ENCODE assay signal across 10 mouse cellular contexts in the genomic region with DNA sequence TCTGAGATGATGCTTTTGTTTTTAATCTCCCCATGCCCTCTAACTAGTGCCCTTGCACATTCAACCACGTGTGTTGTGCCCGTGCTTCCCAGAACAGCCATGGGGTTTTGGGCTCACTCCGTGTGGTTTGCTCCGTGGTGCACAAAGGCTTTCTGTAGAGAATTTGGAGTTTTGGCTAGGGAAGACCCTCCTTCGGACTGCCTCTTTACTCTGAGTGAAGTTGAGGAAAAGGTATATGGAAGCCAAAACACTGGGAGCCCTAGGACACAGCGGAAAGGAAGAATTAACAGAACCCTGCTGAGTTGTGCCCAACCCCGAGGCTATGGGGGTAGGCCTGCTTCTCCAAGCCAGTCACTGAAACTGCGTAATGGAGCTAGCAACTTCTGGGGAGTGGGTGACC. TPM values are rescaled to one million over a fixed set of nuclear protein-coding genes. Genes with fewer than 3 reads are reported as not detected.
DNase-seq lines count a peak whose midpoint lies in the region; ATAC-seq and TF ChIP-seq lines count a peak whose summit lies in the region.
"Had no signal": no experiment of that assay in that cellular context is flagged by ENCODE, and none has a peak within 500 bp of the region (broad histone marks: within the 10 kb centered on the region; RNA-seq: fewer than 3 reads in every experiment).

No protein-coding gene starts in this region.

- no peak for TF ChIP-seq POLR2A in ES-Bruce4 (IDR thresholded peaks at IDR 0.05; ENCODE audit: insufficient read depth, low read length)

- no peak for TF ChIP-seq EP300 in ES-Bruce4 (IDR thresholded peaks at IDR 0.05; ENCODE audit: insufficient read depth, low read depth, low read length)

- H3K4me1 ChIP-seq in heart, embryonic 15.5 days (replicated peaks), result peaks cover 30% of the 10 kb centered on the region
- H3K4me1 ChIP-seq in E14TG2a.4 (replicated peaks; ENCODE audit: low read depth, low read length), result peaks cover 65% of the 10 kb centered on the region
- H3K4me1 ChIP-seq in ES-Bruce4 (ENCODE audit: control insufficient read depth, insufficient read depth, low read length), result peaks cover 4% of the 10 kb centered on the region
- peaks cover 17% of the 10 kb centered on the region for H3K4me1 ChIP-seq in limb, embryonic 12.5 days (replicated peaks)

- peak overlapping the region; percentile 56; the same call in 1 of the 2 replicates for H3K4me3 ChIP-seq in heart, embryonic 15.5 days
- H3K4me3 ChIP-seq in E14TG2a.4 (replicated peaks; ENCODE audit: low read length) (peak overlapping the region; percentile 82), ES-Bruce4 (ENCODE audit: low read depth, low read length) (no peak overlapping the region)
- H3K4me3 ChIP-seq in limb, embryonic 12.5 days (replicated peaks), result no peak overlapping the region

- TF ChIP-seq CTCF in E14TG2a.4 (conservative IDR thresholded peaks at IDR 0.05; ENCODE audit: low read length) (no peak), ES-Bruce4 (IDR thresholded peaks at IDR 0.05; ENCODE audit: low read depth, low read length) (no peak)

- 50% methylated on average over 8 of the region's 8 CpGs for WGBS in heart, embryonic 15.5 days
- 41% methylated on average over 8 of the region's 8 CpGs for WGBS in limb, embryonic 12.5 days

- H3K36me3 ChIP-seq in heart, embryonic 15.5 days, result no peaks in the 10 kb centered on the region
- H3K36me3 ChIP-seq in E14TG2a.4 (ENCODE audit: insufficient read depth, low read length) (no peaks in the 10 kb centered on the region), ES-Bruce4 (ENCODE audit: control insufficient read depth, insufficient read depth, low read length, poor library complexity, severe bottlenecking) (no peaks in the 10 kb centered on the region)
- H3K36me3 ChIP-seq in limb, embryonic 12.5 days, result no peaks in the 10 kb centered on the region
- H3K36me3 ChIP-seq: G1E; midbrain, embryonic 10.5 days had no signal

- intact Hi-C loops in heart, postnatal 14 days (cut with DNase I), result loop anchor here (2.0 kb wide), 1 partner anchor 18 kb away; no protein-coding TSS in a partner anchor

- H3K4me2 ChIP-seq in heart, embryonic 15.5 days, result peak overlapping the region; percentile 88; the same call in 1 of the 2 replicates
- H3K4me2 ChIP-seq in limb, embryonic 12.5 days, result peak overlapping the region; percentile 82

- no peaks in the 10 kb centered on the region for H3K9me3 ChIP-seq in heart, embryonic 15.5 days (replicated peaks)
- H3K9me3 ChIP-seq in E14TG2a.4 (ENCODE audit: low read length), result no peaks in the 10 kb centered on the region
- no peaks in the 10 kb centered on the region for H3K9me3 ChIP-seq in ES-Bruce4 (replicated peaks; ENCODE audit: control insufficient read depth, insufficient read depth, low read length, poor library complexity, severe bottlenecking)
- no peaks in the 10 kb centered on the region for H3K9me3 ChIP-seq in limb, embryonic 12.5 days
- H3K9me3 ChIP-seq: G1E; midbrain, embryonic 10.5 days had no signal

- H3K27me3 ChIP-seq in heart, embryonic 15.5 days, result no peaks in the 10 kb centered on the region
- H3K27me3 ChIP-seq in E14TG2a.4 (ENCODE audit: insufficient read depth, low read length), result no peaks in the 10 kb centered on the region
- H3K27me3 ChIP-seq in ES-Bruce4 (ENCODE audit: control insufficient read depth, insufficient read depth, low read length, poor library complexity, severe bottlenecking), result no peaks in the 10 kb centered on the region
- H3K27me3 ChIP-seq in limb, embryonic 12.5 days, result 0 out of 2 replicates have a peak, but pooled peaks cover 10% of the 10 kb centered on the region

- peak overlapping the region; percentile 51; the same call in 1 of the 2 replicates for H3K9ac ChIP-seq in heart, embryonic 15.5 days
- peak overlapping the region; percentile 72 for H3K9ac ChIP-seq in ES-Bruce4 (ENCODE audit: low read depth, poor library complexity, severe bottlenecking)
- H3K9ac ChIP-seq in limb, embryonic 12.5 days (replicated peaks), result no peak overlapping the region; the same call in 1 of the 2 replicates

- H3K27ac ChIP-seq in heart, embryonic 15.5 days, result 0 out of 2 replicates have a peak overlapping the region, but pooled peaks have one; percentile 3
- peak overlapping the region; percentile 28 for H3K27ac ChIP-seq in ES-Bruce4 (ENCODE audit: insufficient read depth, low read length)
- H3K27ac ChIP-seq in limb, embryonic 12.5 days, result no peak overlapping the region
- H3K27ac ChIP-seq: midbrain, embryonic 10.5 days had no signal

- ATAC-seq in heart, embryonic 15.5 days (replicated peaks; ENCODE audit: insufficient number of reproducible peaks, insufficient read depth, low FRiP score, low read depth), result no peak
- no peak for ATAC-seq in limb, embryonic 12.5 days (ENCODE audit: insufficient number of reproducible peaks, insufficient read depth, low FRiP score, low TSS enrichment, low read depth)
- ATAC-seq: inflammation-experienced regulatory T-cells, adult 6 months had no signal

- DNase-seq in heart, postnatal 14 days, result no peak
- no peak for DNase-seq in right cerebral cortex, postnatal 36 days (ENCODE audit: low spot score in 2 of 2)
- DNase-seq in frontal cortex, postnatal 36 days (ENCODE audit: low spot score in 2 of 2), result no peak

RNA-seq across cellular contexts. Expression of gene Ccne1, which starts 20.9 kb away (rescaled TPM):
- polyA plus RNA-seq in heart, embryonic 15.5 days (2015; fragmentation: Nextera tagmentation; extraction: Ambion mirVana), result 23.5 and 29.0 TPM in 2 replicates
- 1 to 10 TPM; 1.2 to 1.9 TPM for total RNA-seq in heart, postnatal 14 days (2021)
- 94.4 and 105 TPM in 2 replicates for polyA plus RNA-seq in ES-Bruce4 (2011; ENCODE audit: insufficient read depth, insufficient read length, low read depth, missing spikeins)
- polyA plus RNA-seq in limb, embryonic 12.5 days (2016; fragmentation: Nextera tagmentation; extraction: Ambion mirVana), result 84.6 and 85.6 TPM in 2 replicates

Comparison
In these comparisons a context has a peak if more than half of its experiments do, and no peak if none do; other contexts are left out.
1. H3K4me3 ChIP-seq: peak in heart, embryonic 15.5 days (single experiment) and E14TG2a.4 (single experiment); none in ES-Bruce4 (single experiment) and limb, embryonic 12.5 days (single experiment).